Mouse (Mus musculus): ENCODE measurements at regions not wholly inside any gene's neighbourhood (a gene's known extent, or its start where the extent isn't known, plus 50 kb on each side); places are given as distances from the start of the nearest gene placed in this dataset.

DNA sequence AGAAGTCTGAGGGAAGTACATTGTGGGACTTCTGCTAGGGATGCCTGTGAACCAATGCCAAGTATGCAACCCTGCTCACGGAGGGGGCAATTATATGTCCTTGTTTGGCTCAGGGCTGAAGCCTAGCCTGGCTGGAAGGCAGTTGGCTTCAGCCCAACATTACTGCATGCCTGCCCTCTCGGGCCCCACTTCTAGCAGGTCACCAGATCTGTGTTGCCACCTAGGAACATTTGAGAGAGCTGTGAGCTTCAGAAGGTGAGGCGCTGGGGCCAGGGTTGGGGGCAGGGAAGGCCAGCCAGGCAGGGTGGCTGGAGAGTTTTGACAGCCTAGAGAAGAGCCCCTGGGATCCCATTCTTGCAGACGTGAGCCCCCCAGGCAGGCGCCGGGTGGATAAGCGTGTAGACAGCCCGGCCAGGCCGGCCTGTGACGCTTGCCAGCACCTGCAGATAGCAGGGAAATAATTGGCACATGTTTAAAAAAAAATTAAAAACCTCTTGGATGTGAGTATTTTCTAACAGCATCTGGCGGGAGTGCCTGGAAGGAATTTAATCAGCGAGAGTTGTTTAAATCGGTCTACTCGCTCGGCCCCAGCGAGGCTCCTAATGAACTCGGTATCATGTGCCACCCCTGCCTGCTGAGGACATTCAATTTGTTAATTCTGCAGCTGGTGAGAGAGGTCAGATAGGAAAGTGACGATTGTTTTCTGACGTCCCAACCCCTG, 115.0 kb upstream of the Gm10181 start:
- TF ChIP-seq CTCF (IDR thresholded peaks at IDR 0.05; ENCODE audit: low read depth) (no peak), EP300 (IDR thresholded peaks at IDR 0.05; ENCODE audit: low read depth) (no peak)

All from liver, embryonic 14.5 days (tissue).